Mouse (Mus musculus) induced T-regulatory cell, adult 2 months (primary cell): ENCODE measurements around the gene Tenm1.

Source experiments
- DNase-seq: peaks from one replicate; pipeline ENCODE4 v3.0.0-alpha.2; 2012; ENCODE audit warnings: low read depth

Tenm1 gene

GRCm38 (mm10) chrX:43428855-43429263 is at the start of gene Tenm1:
Tenm1 (minus strand) TSS chrX:43429126.
- DNase-seq, result no peak

DNA sequence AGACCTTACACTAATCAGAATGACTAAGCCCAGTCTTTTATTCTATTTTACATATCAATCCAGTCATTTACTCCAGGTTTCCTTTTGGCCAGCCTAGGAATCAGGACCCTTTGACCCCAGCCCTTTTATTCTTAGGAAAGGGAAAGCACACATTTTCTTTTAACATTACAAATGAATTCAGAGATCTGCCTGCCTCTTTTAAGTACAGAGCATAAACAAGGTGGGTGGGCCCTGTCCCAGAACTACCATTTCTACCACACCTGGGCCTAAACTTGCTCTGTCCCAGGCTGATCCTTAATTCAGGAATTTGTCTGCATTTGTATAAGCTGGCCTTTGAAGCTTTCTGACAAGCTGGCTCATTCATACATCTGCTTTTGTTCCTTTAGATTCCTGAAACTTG is 38.4 kb upstream of the Tenm1 start:
- DNase-seq, result no peak

- DNase-seq, result no peak
Observed at GRCm38 (mm10) chrX:43430581-43430980, 1.7 kb upstream of the Tenm1 start.

GRCm38 (mm10) chrX:43429982-43430531 is 1.1 kb upstream of the Tenm1 start:
- no peak for DNase-seq

- no peak for DNase-seq
Observed at GRCm38 (mm10) chrX:43429337-43429736, 411 bp upstream of the Tenm1 start.

DNA sequence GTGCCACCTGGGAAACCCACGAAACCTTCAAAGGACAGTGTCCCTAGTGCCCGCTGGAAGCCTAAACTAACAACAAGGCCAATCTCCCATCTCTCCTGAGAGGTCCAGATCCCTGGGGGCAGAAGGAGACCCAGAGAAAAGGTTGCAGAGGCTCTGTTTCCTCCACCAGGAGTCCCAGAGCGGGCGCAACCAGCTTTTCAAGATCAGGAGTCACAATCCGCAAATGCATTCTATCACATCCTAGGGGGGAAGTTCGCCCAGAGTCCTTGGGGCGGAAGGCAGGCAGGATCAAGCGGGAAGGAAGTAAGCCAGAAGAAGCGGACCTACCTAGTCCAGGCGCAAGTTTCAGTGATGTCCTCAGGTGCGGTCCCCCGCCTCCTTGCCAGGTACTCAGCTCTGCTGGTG is 963 bp downstream of the Tenm1 start:
- DNase-seq, result no peak

DNA sequence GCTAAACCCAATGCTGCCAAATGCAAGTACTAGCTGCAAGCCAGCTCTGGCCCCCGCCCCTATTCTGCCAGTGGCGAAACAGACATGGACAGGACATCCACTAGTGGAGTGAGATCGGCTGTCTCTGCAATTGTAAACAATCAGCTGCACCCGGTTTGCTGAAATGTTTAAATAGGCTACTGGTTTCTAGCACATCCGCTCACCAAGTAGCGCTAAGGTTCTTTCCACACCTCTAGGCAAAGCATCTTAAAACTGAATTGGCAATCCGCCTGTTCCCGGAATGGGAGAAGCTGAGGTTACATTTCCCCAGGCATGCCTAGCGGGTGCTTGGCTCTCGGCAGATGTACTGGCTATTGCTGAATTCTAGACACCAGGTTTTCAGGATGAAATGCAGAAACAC is 1.8 kb downstream of the Tenm1 start:
- no peak for DNase-seq

- DNase-seq, result no peak
Observed at GRCm38 (mm10) chrX:43397957-43398356, 31.0 kb downstream of the Tenm1 start.

- no peak for DNase-seq
Observed at GRCm38 (mm10) chrX:43388106-43388505, 40.8 kb downstream of the Tenm1 start.

DNA sequence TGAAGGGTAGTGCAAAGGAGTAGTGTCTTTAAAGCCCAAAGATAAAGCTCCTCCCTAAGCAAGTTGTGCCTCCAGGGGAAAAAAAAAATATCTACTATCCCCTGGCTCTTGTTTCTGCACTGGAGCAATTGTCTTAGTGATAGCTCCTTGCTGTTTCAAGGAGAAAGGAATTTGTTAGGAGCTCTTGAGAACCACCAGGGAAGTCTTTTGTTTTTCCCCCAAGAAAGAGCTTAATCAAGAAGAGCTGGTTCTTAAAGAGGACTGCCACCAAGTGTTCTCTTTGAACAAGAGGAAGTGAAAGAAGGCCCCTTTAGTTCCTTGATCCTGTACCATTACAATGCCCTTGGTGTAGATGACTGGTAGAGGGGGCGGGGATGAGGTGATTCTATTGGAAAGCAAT is 56.4 kb downstream of the Tenm1 start:
- no peak for DNase-seq

DNA sequence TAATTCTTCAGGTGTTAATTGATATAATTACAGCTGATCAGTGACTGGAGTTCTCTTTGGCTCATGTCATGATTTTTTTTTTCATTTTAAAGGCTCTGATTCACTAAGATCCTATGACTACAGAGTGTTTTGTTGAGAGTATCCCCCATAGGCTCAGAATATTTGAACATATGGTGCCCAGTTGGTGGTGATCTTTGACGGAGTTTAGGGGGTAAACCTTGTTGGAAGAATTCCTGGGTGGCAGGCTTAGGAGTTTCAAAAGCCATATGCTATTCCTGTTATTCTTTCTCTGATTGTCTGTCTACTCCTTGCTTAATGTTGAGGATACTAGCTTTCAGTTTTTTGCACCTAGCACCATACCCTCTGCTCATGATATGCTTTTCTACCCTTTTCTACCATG is 109.6 kb downstream of the Tenm1 start:
- DNase-seq, result no peak

DNA sequence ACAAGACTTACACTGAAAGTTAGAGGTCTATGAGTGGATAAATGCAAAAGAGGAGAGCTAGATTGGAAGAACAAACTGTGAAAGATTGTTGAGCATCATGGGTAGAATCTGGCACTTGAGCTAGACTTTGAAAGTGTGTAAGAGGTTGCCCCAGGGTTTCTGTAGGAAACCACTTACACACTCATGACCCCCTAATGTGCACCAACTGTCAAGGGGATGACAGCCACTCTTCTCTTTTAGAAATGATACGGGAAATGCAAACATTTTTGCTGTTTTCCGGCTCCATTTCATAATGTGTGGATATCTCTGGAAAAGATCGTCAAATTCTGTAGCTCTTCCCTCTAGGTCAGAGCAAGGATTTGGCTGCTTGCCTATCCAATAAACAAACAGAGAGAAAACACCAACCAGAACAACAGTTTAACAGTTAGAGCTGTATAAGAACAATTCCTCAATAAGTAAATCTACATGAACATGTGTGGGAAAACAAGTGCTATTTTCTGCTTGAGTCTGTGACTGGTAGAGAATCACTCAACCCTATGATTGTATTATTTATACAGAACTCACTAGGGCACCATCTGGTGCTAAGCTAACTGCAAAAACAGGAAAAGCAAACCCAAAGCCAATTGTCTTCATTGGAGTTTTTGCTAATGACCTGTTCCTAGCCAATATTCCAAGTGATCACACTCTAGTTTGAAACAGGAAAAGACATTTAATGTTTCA is 111.0 kb downstream of the Tenm1 start:
- DNase-seq, result no peak

DNA sequence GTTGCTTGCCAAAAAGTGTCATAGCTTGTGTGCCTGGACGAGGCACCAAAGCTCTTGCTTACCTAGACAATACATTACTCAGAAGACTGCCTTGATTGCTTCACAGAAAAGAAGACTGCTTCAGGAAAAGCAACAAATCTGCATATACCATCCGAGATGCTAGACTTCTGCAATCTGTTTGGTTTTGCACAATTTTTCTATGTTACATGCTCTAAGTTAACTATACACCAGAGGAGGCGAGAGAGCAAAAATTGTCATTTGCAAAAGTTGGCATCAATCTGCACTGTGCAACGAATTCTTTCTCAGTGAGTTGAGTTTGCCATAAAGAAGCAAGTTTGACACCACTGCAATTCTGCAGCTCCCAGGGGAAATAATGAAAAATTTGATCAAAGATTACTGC is 193.1 kb downstream of the Tenm1 start:
- DNase-seq, result no peak

DNA sequence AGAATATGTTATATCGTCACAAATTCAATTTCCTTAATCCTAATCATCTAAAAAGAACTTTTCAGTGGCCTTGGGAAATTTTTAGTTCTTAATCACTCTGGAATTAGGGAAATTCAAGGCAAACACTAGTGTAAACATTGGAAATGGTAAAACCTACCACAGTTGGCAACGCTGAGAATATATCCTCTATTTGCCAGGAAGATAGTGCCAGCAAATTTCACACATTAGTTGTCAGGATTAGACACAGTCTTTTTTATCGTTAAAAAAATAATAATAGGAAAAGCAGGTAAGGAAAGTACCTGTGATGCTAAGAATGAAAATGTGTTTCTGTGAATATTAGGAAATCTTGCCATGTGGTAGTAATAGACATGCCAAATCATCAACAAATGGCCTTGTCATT is 223.9 kb downstream of the Tenm1 start:
- DNase-seq, result no peak

- DNase-seq, result no peak
Observed at GRCm38 (mm10) chrX:43202249-43202783, 226.6 kb downstream of the Tenm1 start.

DNA sequence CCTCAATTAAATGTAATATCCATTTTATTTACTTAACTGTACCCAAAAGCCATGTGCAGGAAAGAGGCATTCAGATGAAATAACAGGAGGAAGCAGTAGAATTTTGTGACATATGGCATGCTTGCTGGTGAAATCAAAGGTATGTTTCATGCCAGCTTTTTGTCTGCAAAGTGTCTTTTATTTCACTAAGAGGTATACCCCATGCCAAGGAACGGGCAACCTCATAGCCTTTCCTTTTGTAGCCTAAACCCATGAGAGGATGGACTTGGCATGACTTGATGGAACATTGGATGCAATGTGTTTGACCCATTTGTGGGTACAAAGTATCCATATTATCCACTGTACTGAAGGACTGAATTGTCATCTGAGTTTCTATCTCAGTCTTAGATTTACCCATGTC is 246.0 kb downstream of the Tenm1 start:
- DNase-seq, result no peak

GRCm38 (mm10) chrX:43151561-43151960 is 277.4 kb downstream of the Tenm1 start:
- no peak for DNase-seq

DNA sequence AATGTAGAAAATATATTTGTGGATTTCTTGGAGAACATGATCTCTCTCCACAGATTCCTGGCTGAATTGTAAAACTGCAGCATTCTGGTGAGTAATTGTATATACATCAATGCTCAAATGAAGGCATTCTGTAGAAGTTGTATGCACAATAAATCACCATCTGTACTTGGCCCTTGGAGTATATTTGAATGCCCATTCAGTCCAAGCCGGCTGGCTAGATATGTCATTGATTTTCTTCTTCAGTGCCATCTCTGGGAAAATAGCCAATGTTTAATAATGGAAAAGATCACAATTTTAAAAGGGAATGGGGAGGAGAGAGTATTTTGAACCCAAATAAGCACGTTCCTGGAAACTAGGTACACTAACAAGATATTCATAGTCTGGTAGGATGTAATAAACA is 299.2 kb downstream of the Tenm1 start:
- no peak for DNase-seq

GRCm38 (mm10) chrX:43122491-43122890 is 306.4 kb downstream of the Tenm1 start:
- no peak for DNase-seq

DNA sequence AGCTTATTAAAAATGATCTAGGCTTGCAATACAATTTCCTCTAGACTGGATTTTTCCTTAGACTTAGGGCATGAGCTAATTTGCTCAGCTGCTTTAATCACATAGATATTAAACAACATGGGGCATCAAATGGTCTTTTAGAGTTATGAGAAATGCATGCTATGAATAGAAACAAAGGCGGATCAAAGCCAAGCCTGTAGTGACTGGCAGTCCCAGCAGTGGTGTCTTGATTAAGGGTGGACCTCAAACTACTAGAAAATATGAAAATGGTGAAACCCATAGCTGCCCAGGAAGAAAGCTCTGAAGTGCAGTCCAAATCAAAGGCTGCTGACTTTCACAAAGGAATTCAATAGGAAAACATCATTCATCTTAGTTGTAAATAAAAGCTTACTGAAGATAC is 306.9 kb downstream of the Tenm1 start:
- DNase-seq, result no peak

DNA sequence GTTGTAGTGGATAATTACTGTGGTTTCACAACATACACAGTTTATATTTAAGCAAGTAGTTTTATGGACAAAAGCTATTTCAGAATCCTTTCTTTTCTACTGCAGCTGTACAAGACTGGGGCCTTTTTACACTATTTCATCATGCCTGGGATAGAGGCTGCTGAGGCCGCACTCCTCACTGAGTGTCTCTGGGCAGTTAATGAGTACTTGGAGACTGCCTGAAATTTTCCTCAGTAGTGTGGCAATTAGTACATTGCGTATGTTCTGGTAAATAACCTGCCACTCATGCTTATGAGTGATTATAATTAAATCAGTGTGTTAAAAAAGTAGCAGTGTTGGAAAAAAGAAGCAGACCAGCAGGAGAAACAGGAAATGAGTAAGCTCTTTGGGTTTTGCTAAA is 442.8 kb downstream of the Tenm1 start:
- DNase-seq, result no peak

DNA sequence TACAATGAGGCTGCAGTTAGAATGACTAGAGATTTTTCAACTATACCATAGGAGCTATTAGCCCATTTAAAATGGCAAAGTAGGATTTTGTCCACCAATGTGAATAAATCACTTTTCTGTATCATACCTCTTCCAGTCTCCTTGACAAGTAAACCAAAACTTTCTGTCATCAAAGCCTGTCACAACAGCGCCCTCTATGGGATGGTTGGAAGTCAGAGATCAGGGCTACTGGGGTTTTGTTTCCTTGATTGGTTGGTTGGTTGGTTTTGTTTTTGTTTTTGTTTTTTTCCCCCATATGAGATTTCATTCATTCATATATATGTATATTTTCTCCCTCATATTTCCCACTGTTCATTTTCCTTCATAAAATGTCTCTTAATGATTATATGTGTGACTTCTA is 455.4 kb downstream of the Tenm1 start:
- DNase-seq, result peak; percentile 27

DNA sequence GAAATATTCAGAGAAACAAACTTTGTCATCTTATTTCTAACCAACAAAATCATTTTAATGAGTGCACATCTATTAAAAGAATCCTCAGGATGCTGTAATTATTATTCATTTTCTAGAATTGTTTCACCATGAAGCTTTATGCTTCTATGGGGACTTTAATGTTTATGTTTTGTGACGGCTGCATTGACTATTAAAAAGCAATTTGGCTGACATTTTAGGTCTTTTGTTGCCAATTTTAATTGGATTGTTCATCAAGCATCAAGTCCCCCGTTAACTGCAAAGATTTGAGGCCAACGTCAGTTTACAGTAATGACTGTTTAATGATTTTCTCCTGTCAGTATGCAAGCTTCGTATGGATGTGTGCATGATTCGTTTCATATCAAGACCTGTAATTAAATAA is 461.3 kb downstream of the Tenm1 start:
- DNase-seq, result no peak

GRCm38 (mm10) chrX:42861731-42862130 is 567.2 kb downstream of the Tenm1 start:
- no peak for DNase-seq
